Mouse (Mus musculus) heart, adult 2 months (tissue): ENCODE measurements around the gene Prss36. TPM values are rescaled to one million over a fixed set of nuclear protein-coding genes. Genes with fewer than 3 reads are reported as not detected.
A peak's percentile ranks its signal among the peaks of the same experiment; 100 is the strongest.

Experiments
- DNase-seq, 2 experiments: peaks; one replicate each; pipeline ENCODE4 v3.0.0; 2021
- H3K27ac ChIP-seq: fragments of 200-600 bp; 2 replicates; pipeline ENCODE4 v1.8.1; 2022
- H3K27me3 ChIP-seq: fragments of 200-500 bp; 2 replicates; pipeline ENCODE4 v1.6.1; 2012; ENCODE audit warnings: mild to moderate bottlenecking, low read length, inconsistent platforms, mixed read lengths; ENCODE audit not compliant: control insufficient read depth, insufficient read depth
- H3K36me3 ChIP-seq: fragments of 200-500 bp; 2 replicates; pipeline ENCODE4 v1.6.1; 2012; ENCODE audit warnings: low read length, inconsistent platforms; ENCODE audit not compliant: control insufficient read depth, insufficient read depth
- H3K4me1 ChIP-seq: fragments of 200-500 bp; 2 replicates; pipeline ENCODE4 v1.6.1; 2011; ENCODE audit warnings: low read length; ENCODE audit not compliant: control insufficient read depth, insufficient read depth
- H3K4me3 ChIP-seq: fragments of 200-600 bp; 2 replicates; pipeline ENCODE4 v1.8.1; 2022
- H3K79me2 ChIP-seq: fragments of 200-500 bp; replicated peaks from 2 replicates; pipeline ENCODE4 v1.6.1; 2012; ENCODE audit warnings: mild to moderate bottlenecking, inconsistent platforms, low read length, moderate library complexity, mixed read lengths; ENCODE audit not compliant: control insufficient read depth, insufficient read depth
- H3K9ac ChIP-seq: fragments of 200-500 bp; 2 replicates; pipeline ENCODE4 v1.6.1; 2012; ENCODE audit warnings: low read depth, mild to moderate bottlenecking, control low read depth, inconsistent platforms, low read length, mixed read lengths
- CTCF ChIP-seq: fragments of 200-600 bp; IDR thresholded peaks from 2 replicates; pipeline ENCODE4 v1.8.1; 2022; ENCODE audit warnings: antibody characterized with exemption, mild to moderate bottlenecking, moderate library complexity
- EP300 ChIP-seq: fragments of 200-500 bp; IDR thresholded peaks from 2 replicates; pipeline ENCODE4 v1.6.1; 2011; ENCODE audit warnings: low read depth, low read length, control low read depth; ENCODE audit not compliant: insufficient read depth
- POLR2A ChIP-seq: fragments of 200-500 bp; IDR thresholded peaks from 2 replicates; pipeline ENCODE4 v1.6.1; 2011; ENCODE audit warnings: mild to moderate bottlenecking, low read depth, low read length, control low read depth; ENCODE audit not compliant: insufficient read depth
- WGBS: fragments of 180-500 bp; shearing (Covaris S2); methylation state at CpG from one replicate; pipeline ENCODE4 v1.1.7; 2018; 5-methylcytosine and 5-hydroxymethylcytosine counted together
- intact Hi-C: fragments of 180-260 bp; cut with DNase I; formaldehyde crosslinking; loops from one replicate; pipeline ENCODE4 v1.15.1; 2025
- long read RNA-seq: library from polyadenylated mRNA; stranded (forward); transcript quantifications from one replicate; pipeline ENCODE4 v2.0.0, GENCODE M21; 2021
- polyA plus RNA-seq: library from polyadenylated mRNA; depleted of rRNA; stranded (reverse); fragments of >200 nt; gene quantifications from 2 replicates; pipeline ENCODE4 v1.2.3, GENCODE M21; 2012; rRNA removed
- total RNA-seq, 2 experiments: library from RNA; stranded (reverse); gene quantifications; 2 replicates each; pipeline ENCODE4 v1.2.3; 2021

Prss36 gene
- total RNA-seq (1 to 10 TPM; 6.0 to 9.7 TPM), polyA plus RNA-seq (21.4 and 23.1 TPM in 2 replicates)
- long read RNA-seq, partial matches to known transcripts = 1 of 9 reads
- long read RNA-seq, other reads (novel, unspliced or antisense) = 7 of 9 reads

- no peaks in the 10 kb centered on the region for H3K79me2 ChIP-seq
- H3K27ac ChIP-seq = no peak within 1 kb of the TSS
- intact Hi-C loops = no loop called here
- H3K4me1 ChIP-seq = no peaks in the 10 kb centered on the region
- no peak within 1 kb of the TSS for H3K9ac ChIP-seq
- DNase-seq = no peak
- TF ChIP-seq CTCF (no peak), EP300 (no peak), POLR2A (no peak)
- WGBS = 74% methylated on average over 6 of the region's 6 CpGs
- no peaks in the 10 kb centered on the region; the same call in 1 of the 2 replicates for H3K27me3 ChIP-seq
- no peak within 1 kb of the TSS for H3K4me3 ChIP-seq
- no peaks in the 10 kb centered on the region for H3K36me3 ChIP-seq
Observed at GRCm38 (mm10) chr7:127946470-127947023, at the start of gene Prss36. Gene Prss36, minus strand, starts transcription at chr7:127946725.

- peak; percentile 44; the same call in 1 of the 2 replicates for TF ChIP-seq POLR2A
- TF ChIP-seq EP300 = no peak
- TF ChIP-seq CTCF = no peak
- 6% methylated on average over 18 of the region's 18 CpGs for WGBS
- Histone ChIP-seq H3K27me3 (no peaks in the 10 kb centered on the region), H3K4me3 (peak within 1 kb of the TSS; percentile 49), H3K36me3 (no peaks in the 10 kb centered on the region), H3K27ac (peak within 1 kb of the TSS; percentile 41), H3K79me2 (no peaks in the 10 kb centered on the region), H3K9ac (peak within 1 kb of the TSS; percentile 39), H3K4me1 (peaks cover 4% of the 10 kb centered on the region)
- intact Hi-C loops = no loop called here
- peak; percentile 67 to 77 for DNase-seq
Observed at GRCm38 (mm10) chr7:127993341-127993977, 46.9 kb upstream of the Prss36 start, which contains the start of gene Pycard. Gene Pycard, minus strand, starts transcription at chr7:127993867.

- 24% methylated on average over 5 of the region's 5 CpGs for WGBS
- Histone ChIP-seq H3K4me3 (peak overlapping the region; percentile 49), H3K36me3 (no peaks in the 10 kb centered on the region), H3K9ac (peak overlapping the region; percentile 24; the same call in 1 of the 2 replicates), H3K79me2 (no peaks in the 10 kb centered on the region), H3K27ac (peak overlapping the region; percentile 41), H3K4me1 (peaks cover 4% of the 10 kb centered on the region), H3K27me3 (no peaks in the 10 kb centered on the region)
- intact Hi-C loops = no loop called here
- DNase-seq = no peak
- no peak for TF ChIP-seq EP300
- no peak for TF ChIP-seq CTCF
- no peak; the same call in 1 of the 2 replicates for TF ChIP-seq POLR2A
Observed at GRCm38 (mm10) chr7:127992488-127993340, 46.2 kb upstream of the Prss36 start.

- no peaks in the 10 kb centered on the region for H3K79me2 ChIP-seq
- H3K4me1 ChIP-seq = peaks cover 4% of the 10 kb centered on the region
- no peak overlapping the region for H3K9ac ChIP-seq
- TF ChIP-seq EP300 = no peak
- TF ChIP-seq CTCF = peak; percentile 82
- 0 out of 2 replicates have a peak, but pooled peaks have one; percentile 46 for TF ChIP-seq POLR2A
- intact Hi-C loops = no loop called here
- 50% methylated on average over 6 of the region's 6 CpGs for WGBS
- no peak overlapping the region for H3K27ac ChIP-seq
- no peak overlapping the region for H3K4me3 ChIP-seq
- peak; percentile 67 to 80 for DNase-seq
- H3K36me3 ChIP-seq = no peaks in the 10 kb centered on the region; the same call in 1 of the 2 replicates
- no peaks in the 10 kb centered on the region for H3K27me3 ChIP-seq
Observed at GRCm38 (mm10) chr7:127991643-127992487, 45.3 kb upstream of the Prss36 start.

- 60% methylated on average over 1 of the region's 1 CpGs for WGBS
- no peak for DNase-seq
- H3K36me3 ChIP-seq = peaks cover 4% of the 10 kb centered on the region
- no peak overlapping the region for H3K27ac ChIP-seq
- H3K9ac ChIP-seq = no peak overlapping the region
- no peaks in the 10 kb centered on the region for H3K79me2 ChIP-seq
- H3K27me3 ChIP-seq = no peaks in the 10 kb centered on the region
- H3K4me1 ChIP-seq = peaks cover 4% of the 10 kb centered on the region
- intact Hi-C loops = no loop called here
- H3K4me3 ChIP-seq = no peak overlapping the region
- TF ChIP-seq EP300 (no peak), POLR2A (no peak), CTCF (no peak)
Observed at GRCm38 (mm10) chr7:127988904-127989303, 42.4 kb upstream of the Prss36 start.
